Mouse (Mus musculus) erythroblast, adult 5-6 weeks (primary cell): Measurements from ENCODE around the gene Cwc27. TPM values are rescaled to one million over a fixed set of nuclear protein-coding genes. Genes with fewer than 3 reads are reported as not detected.
A peak's percentile ranks its signal among the peaks of the same experiment; 100 is the strongest.

Experiments
- ATAC-seq: replicated peaks from 2 replicates; pipeline ENCODE4 v1.8.0; 2016; ENCODE audit warnings: moderate number of reproducible peaks, mild to moderate bottlenecking, moderate TSS enrichment, inconsistent platforms; ENCODE audit not compliant: poor library complexity, low FRiP score, severe bottlenecking
- total RNA-seq, 2 experiments: library from RNA; stranded (forward) in 1 of 2; stranded (reverse) in 1 of 2; fragments of 150-400 nt in 1 of 2; fragments of 200-764, 138-1000 nt in 1 of 2; gene quantifications; 2 replicates each; pipeline versions ENCODE4 v1.2.3 to v1.2.4; 2015 to 2017; ENCODE audit warnings: low replicate concordance in 2 of 2

Cwc27 gene
- total RNA-seq, 2 experiments from 2014 or later, result 9.0 to 14.7 TPM

GRCm38 (mm10) chr13:104789663-104790062 is 27.3 kb downstream of the Cwc27 start:
- peak; percentile 82 for ATAC-seq

GRCm38 (mm10) chr13:104787260-104787659 is 29.7 kb downstream of the Cwc27 start:
- no peak for ATAC-seq

GRCm38 (mm10) chr13:104779104-104779670 is 37.8 kb downstream of the Cwc27 start:
- ATAC-seq, result no peak

GRCm38 (mm10) chr13:104763193-104763592 is 53.7 kb downstream of the Cwc27 start:
- ATAC-seq, result no peak

GRCm38 (mm10) chr13:104762401-104762800 is 54.5 kb downstream of the Cwc27 start:
- ATAC-seq, result no peak

GRCm38 (mm10) chr13:104759381-104759780 is 57.6 kb downstream of the Cwc27 start:
- no peak for ATAC-seq

- ATAC-seq, result no peak
These were observed 69.9 kb downstream of the Cwc27 start for GRCm38 (mm10) chr13:104747032-104747431.

- ATAC-seq, result no peak
These were observed 74.1 kb downstream of the Cwc27 start for GRCm38 (mm10) chr13:104742866-104743265.

GRCm38 (mm10) chr13:104729261-104730046 is 87.5 kb downstream of the Cwc27 start:
- ATAC-seq, result no peak

GRCm38 (mm10) chr13:104727681-104728080 is 89.3 kb downstream of the Cwc27 start:
- no peak for ATAC-seq

- no peak for ATAC-seq
These were observed 96.8 kb downstream of the Cwc27 start for GRCm38 (mm10) chr13:104720133-104720532.

GRCm38 (mm10) chr13:104694612-104695355 is 122.2 kb downstream of the Cwc27 start:
- ATAC-seq, result no peak

- ATAC-seq, result no peak
These were observed 124.2 kb downstream of the Cwc27 start for GRCm38 (mm10) chr13:104692710-104693109.

GRCm38 (mm10) chr13:104685537-104685936 is 131.4 kb downstream of the Cwc27 start:
- peak; percentile 57 for ATAC-seq

GRCm38 (mm10) chr13:104684361-104685011 is 132.5 kb downstream of the Cwc27 start:
- ATAC-seq, result no peak

GRCm38 (mm10) chr13:104681212-104681611 is 135.7 kb downstream of the Cwc27 start:
- ATAC-seq, result no peak

GRCm38 (mm10) chr13:104661188-104661587 is 155.8 kb downstream of the Cwc27 start:
- ATAC-seq, result no peak

GRCm38 (mm10) chr13:104660042-104660680 is 156.8 kb downstream of the Cwc27 start:
- no peak for ATAC-seq

GRCm38 (mm10) chr13:104656666-104657272 is 160.2 kb downstream of the Cwc27 start:
- ATAC-seq, result no peak
